26 mouse cellular contexts compared by ENCODE assay signal in the genomic region with DNA sequence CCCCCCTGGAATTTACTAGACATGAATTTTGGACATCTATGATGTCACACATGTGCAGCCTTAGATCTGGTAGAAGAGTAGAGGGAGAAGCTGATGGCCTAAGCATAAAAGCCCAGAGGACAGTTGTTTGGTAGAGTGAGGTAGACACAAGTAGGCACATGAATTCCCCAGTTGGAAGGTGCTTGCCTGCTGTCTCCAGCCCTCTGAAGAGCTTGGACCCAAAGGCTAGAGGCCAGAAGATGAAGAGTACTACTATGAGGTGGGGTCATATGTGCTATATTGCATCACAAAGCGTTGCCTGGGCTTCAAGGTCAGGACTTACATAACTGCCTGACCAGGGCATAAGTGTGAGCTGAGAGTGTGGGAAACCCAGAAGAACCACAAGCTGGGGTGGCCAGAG. TPM values are rescaled to one million over a fixed set of nuclear protein-coding genes. Genes with fewer than 3 reads are reported as not detected.
DNase-seq lines count a peak whose midpoint lies in the region; ATAC-seq and TF ChIP-seq lines count a peak whose summit lies in the region.
"Had no signal": no experiment of that assay in that cellular context is flagged by ENCODE, and none has a peak within 500 bp of the region (broad histone marks: within the 10 kb centered on the region; RNA-seq: fewer than 3 reads in every experiment).

A gene (plus strand): TSS at position 301 of the 400 bp plus-strand sequence.

- no peaks in the 10 kb centered on the region for H3K4me1 ChIP-seq in liver, adult 2 months (ENCODE audit: control insufficient read depth, insufficient read depth, low read length)
- H3K4me1 ChIP-seq in liver, embryonic 12.5 days = no peaks in the 10 kb centered on the region
- no peaks in the 10 kb centered on the region for H3K4me1 ChIP-seq in testis, adult 2 months (ENCODE audit: control insufficient read depth, insufficient read depth, low read length)
- no peaks in the 10 kb centered on the region for H3K4me1 ChIP-seq in forebrain, embryonic 13.5 days
- H3K4me1 ChIP-seq: embryonic facial prominence, embryonic 12.5 days; hindbrain, embryonic 12.5 days had no signal

- no peak for TF ChIP-seq CTCF in liver, adult 2 months (IDR thresholded peaks at IDR 0.05; ENCODE audit: low read depth, low read length)
- no peak for TF ChIP-seq CTCF in testis, adult 2 months (IDR thresholded peaks at IDR 0.05; ENCODE audit: control insufficient read depth, insufficient read depth, insufficient replicate concordance, low read depth, low read length)

- no peak within 1 kb of the TSS for H3K27ac ChIP-seq in liver, adult 2 months (replicated peaks; ENCODE audit: insufficient read depth, low read depth, low read length)
- no peak within 1 kb of the TSS for H3K27ac ChIP-seq in liver, embryonic 12.5 days
- H3K27ac ChIP-seq in testis, adult 2 months (ENCODE audit: control insufficient read depth, insufficient read depth, low read depth, low read length) = peak within 1 kb of the TSS; percentile 81
- no peak within 1 kb of the TSS for H3K27ac ChIP-seq in forebrain, embryonic 13.5 days
- H3K27ac ChIP-seq: embryonic facial prominence, embryonic 12.5 days; gastrocnemius, adult 2 months; heart, embryonic 13.5 days; hindbrain, embryonic 12.5 days had no signal

- no peaks in the 10 kb centered on the region for H3K79me2 ChIP-seq in liver, adult 2 months (ENCODE audit: control insufficient read depth, insufficient read depth, low read length)

- H3K9ac ChIP-seq in liver, adult 2 months (ENCODE audit: low read depth, low read length) = no peak within 1 kb of the TSS
- H3K9ac ChIP-seq in liver, embryonic 12.5 days = no peak within 1 kb of the TSS
- H3K9ac ChIP-seq in forebrain, embryonic 13.5 days = no peak within 1 kb of the TSS
- H3K9ac ChIP-seq: embryonic facial prominence, embryonic 12.5 days; forebrain, postnatal 0 days; heart, embryonic 13.5 days; hindbrain, embryonic 12.5 days had no signal

- H3K9me3 ChIP-seq in liver, embryonic 12.5 days (replicated peaks) = no peaks in the 10 kb centered on the region
- H3K9me3 ChIP-seq in forebrain, embryonic 13.5 days (replicated peaks) = no peaks in the 10 kb centered on the region
- H3K9me3 ChIP-seq: embryonic facial prominence, embryonic 12.5 days; heart, embryonic 13.5 days; hindbrain, embryonic 12.5 days had no signal

- no peaks in the 10 kb centered on the region for H3K27me3 ChIP-seq in liver, adult 2 months (ENCODE audit: control insufficient read depth, insufficient read depth, low read length)
- no peaks in the 10 kb centered on the region for H3K27me3 ChIP-seq in liver, embryonic 12.5 days (replicated peaks)
- no peaks in the 10 kb centered on the region; the same call in 1 of the 2 replicates for H3K27me3 ChIP-seq in testis, adult 2 months (ENCODE audit: control insufficient read depth, insufficient read depth, low read length)
- no peaks in the 10 kb centered on the region for H3K27me3 ChIP-seq in forebrain, embryonic 13.5 days
- H3K27me3 ChIP-seq: CH12.LX; embryonic facial prominence, embryonic 12.5 days; heart, embryonic 13.5 days; hindbrain, embryonic 12.5 days; Patski had no signal

- DNase-seq in liver, adult 2 months (ENCODE audit: extremely low read depth, low read depth, low spot score) = peak; percentile 0
- DNase-seq in testis, postnatal 14 days (ENCODE audit: low spot score) = no peak
- DNase-seq in gonadal fat pad, adult 2 months (ENCODE audit: low read depth) = no peak
- DNase-seq: cerebellum, adult 11-12 months; cerebellum, adult 9-10 months; cerebellum, postnatal 25 days; forebrain, postnatal 0 days; gastrocnemius, adult 2 months; gastrocnemius, postnatal 25 days; heart, adult 11 months; heart, postnatal 36 days had no signal

- no peak for TF ChIP-seq POLR2A in liver, adult 2 months (IDR thresholded peaks at IDR 0.05; ENCODE audit: extremely low read depth, insufficient read depth, low read length)
- peak; percentile 43; the same call in 1 of the 2 replicates for TF ChIP-seq POLR2A in testis, adult 2 months (IDR thresholded peaks at IDR 0.05; ENCODE audit: control insufficient read depth, low read depth, low read length)

- no peaks in the 10 kb centered on the region for H3K36me3 ChIP-seq in liver, adult 2 months (ENCODE audit: control insufficient read depth, insufficient read depth, low read length)
- no peaks in the 10 kb centered on the region for H3K36me3 ChIP-seq in liver, embryonic 12.5 days
- no peaks in the 10 kb centered on the region for H3K36me3 ChIP-seq in testis, adult 2 months (ENCODE audit: control insufficient read depth, insufficient read depth, low read length)
- no peaks in the 10 kb centered on the region for H3K36me3 ChIP-seq in forebrain, embryonic 13.5 days (ENCODE audit: poor library complexity, severe bottlenecking)
- H3K36me3 ChIP-seq: embryonic facial prominence, embryonic 12.5 days; heart, embryonic 13.5 days; hindbrain, embryonic 12.5 days had no signal

- no peak within 1 kb of the TSS for H3K4me3 ChIP-seq in liver, adult 2 months (ENCODE audit: insufficient read depth, low read depth, low read length)
- H3K4me3 ChIP-seq in liver, embryonic 12.5 days = no peak within 1 kb of the TSS
- peak within 1 kb of the TSS; percentile 84 for H3K4me3 ChIP-seq in testis, adult 2 months (ENCODE audit: control insufficient read depth, low read depth, low read length)
- no peak within 1 kb of the TSS for H3K4me3 ChIP-seq in forebrain, embryonic 13.5 days
- H3K4me3 ChIP-seq: embryonic facial prominence, embryonic 12.5 days; gastrocnemius, adult 2 months; heart, embryonic 13.5 days; hindbrain, embryonic 12.5 days had no signal

- H3K4me2 ChIP-seq in liver, embryonic 12.5 days = no peak within 1 kb of the TSS
- no peak within 1 kb of the TSS for H3K4me2 ChIP-seq in forebrain, embryonic 13.5 days
- H3K4me2 ChIP-seq: embryonic facial prominence, embryonic 12.5 days; heart, embryonic 13.5 days; hindbrain, embryonic 12.5 days had no signal

- no peak for ATAC-seq in liver, embryonic 12.5 days
- ATAC-seq in inflammation-experienced regulatory T-cells, adult 6 months = no peak
- no peak for ATAC-seq in forebrain, embryonic 13.5 days
- ATAC-seq: activated CD4-positive, CD25-positive, alpha-beta regulatory T cell, adult 4 months; forebrain, postnatal 0 days; hindbrain, embryonic 16.5 days; Patski had no signal

- WGBS in liver, adult 2 months = 47% methylated on average over 1 of the region's 1 CpGs
- WGBS in liver, embryonic 12.5 days (ENCODE audit: insufficient replicate concordance) = 60% methylated on average over 1 of the region's 1 CpGs
- WGBS in forebrain, embryonic 13.5 days = 84% methylated on average over 1 of the region's 1 CpGs

RNA-seq across cellular contexts. Expression of the gene that starts here (rescaled TPM):
- total RNA-seq in liver, adult 2 months (2014; rRNA removed) = not detected in 2 replicates
- polyA plus RNA-seq in liver, adult 2 months (2012; rRNA removed) = not detected in 2 replicates
- polyA plus RNA-seq in liver, embryonic 12.5 days (2016; fragmentation: Nextera tagmentation; extraction: Ambion mirVana) = not detected in 2 replicates
- 227 and 310 TPM in 2 replicates for polyA plus RNA-seq in testis, adult 2 months (2012; rRNA removed)
- polyA plus RNA-seq in gonadal fat pad, adult 2 months (2012; rRNA removed) = 550 and 654 TPM in 2 replicates
- not detected for polyA plus RNA-seq in inflammation-experienced regulatory T-cells, adult 6 months (2017; shearing (Covaris generic))
- polyA plus RNA-seq in forebrain, embryonic 13.5 days (2015; fragmentation: Nextera tagmentation; extraction: Ambion mirVana) = not detected in 2 replicates
- total RNA-seq: CH12.LX; forebrain, postnatal 0 days; gastrocnemius, adult 2 months; gastrocnemius, postnatal 25 days; heart, postnatal 36 days had no signal
- polyA plus RNA-seq: activated CD4-positive, CD25-positive, alpha-beta regulatory T cell, adult 4 months; cortical plate, adult 2 months; embryonic facial prominence, embryonic 12.5 days; forebrain, embryonic 11.5 days; forebrain, postnatal 0 days; heart, embryonic 13.5 days; heart, postnatal 0 days; hindbrain, embryonic 12.5 days; hindbrain, embryonic 16.5 days; intestine, embryonic 14.5 days; Patski had no signal

Comparison
In these comparisons a context has a peak if more than half of its experiments do, and no peak if none do; other contexts are left out.
1. RNA of the gene that starts here (polyA plus RNA-seq): 550 to 654 TPM in gonadal fat pad, adult 2 months and 227 to 310 TPM in testis, adult 2 months; not detected in liver, embryonic 12.5 days, not detected in liver, adult 2 months, not detected in inflammation-experienced regulatory T-cells, adult 6 months and not detected in forebrain, embryonic 13.5 days; every median in the first group is over 100 times any median in the second.
2. Peak in DNase-seq in liver, adult 2 months; RNA of the gene not detected or under 1 TPM.